Mouse (Mus musculus) liver, adult 2 months (tissue): Measurements from ENCODE around the gene Kcnmb3. TPM values are rescaled to one million over a fixed set of nuclear protein-coding genes. Genes with fewer than 3 reads are reported as not detected.

Source experiments
- DNase-seq: peaks from one replicate; pipeline ENCODE4 v3.0.0-alpha.2; 2011; ENCODE audit warnings: low read depth, low spot score; ENCODE audit errors: extremely low read depth
- H3K27ac ChIP-seq: fragments of 200-500 bp; replicated peaks from 2 replicates; pipeline ENCODE4 v1.5.1; 2012; ENCODE audit warnings: low read depth, mild to moderate bottlenecking, control low read depth, inconsistent platforms, low read length; ENCODE audit not compliant: insufficient read depth
- H3K27me3 ChIP-seq: fragments of 200-500 bp; 2 replicates; pipeline ENCODE4 v1.6.1; 2012; ENCODE audit warnings: mild to moderate bottlenecking, moderate library complexity, low read length, inconsistent platforms; ENCODE audit not compliant: control insufficient read depth, insufficient read depth
- H3K36me3 ChIP-seq: fragments of 200-500 bp; 2 replicates; pipeline ENCODE4 v1.6.1; 2012; ENCODE audit warnings: low read length, inconsistent platforms; ENCODE audit not compliant: control insufficient read depth, insufficient read depth
- H3K4me1 ChIP-seq: fragments of 200-500 bp; 2 replicates; pipeline ENCODE4 v1.6.1; 2011; ENCODE audit warnings: low read length; ENCODE audit not compliant: control insufficient read depth, insufficient read depth
- H3K4me3 ChIP-seq: fragments of 200-500 bp; 2 replicates; pipeline ENCODE4 v1.5.1; 2011; ENCODE audit warnings: low read depth, mild to moderate bottlenecking, control low read depth, low read length, moderate library complexity; ENCODE audit not compliant: insufficient read depth
- H3K79me2 ChIP-seq: fragments of 200-500 bp; 2 replicates; pipeline ENCODE4 v1.6.1; 2012; ENCODE audit warnings: inconsistent platforms, mild to moderate bottlenecking, low read length, moderate library complexity; ENCODE audit not compliant: control insufficient read depth, insufficient read depth
- H3K9ac ChIP-seq: fragments of 200-500 bp; 2 replicates; pipeline ENCODE4 v1.6.1; 2012; ENCODE audit warnings: low read depth, mild to moderate bottlenecking, control low read depth, inconsistent platforms, low read length
- CTCF ChIP-seq: fragments of 200-500 bp; IDR thresholded peaks from 2 replicates; pipeline ENCODE4 v1.5.1; 2011; ENCODE audit warnings: low read depth, low read length, control low read depth
- POLR2A ChIP-seq: fragments of 200-500 bp; IDR thresholded peaks from 2 replicates; pipeline ENCODE4 v1.6.1; 2011; ENCODE audit warnings: low read length, control low read depth; ENCODE audit not compliant: insufficient read depth; ENCODE audit errors: extremely low read depth
- WGBS: fragments of 180-500 bp; shearing (Covaris S2); methylation state at CpG from one replicate; pipeline ENCODE4 v1.1.7; 2018; 5-methylcytosine and 5-hydroxymethylcytosine counted together
- polyA plus RNA-seq: library from polyadenylated mRNA; depleted of rRNA; stranded (reverse); fragments of >200 nt; gene quantifications from 2 replicates; pipeline ENCODE4 v1.2.3, GENCODE M21; 2012; rRNA removed
- total RNA-seq: library from RNA; depleted of rRNA; stranded (reverse); fragments of >200 nt; gene quantifications from 2 replicates; pipeline ENCODE4 v1.2.3, GENCODE M21; 2014; rRNA removed

Kcnmb3 gene
- not detected in 2 replicates for total RNA-seq
- polyA plus RNA-seq = not detected in 2 replicates

GRCm38 (mm10) chr3:32492097-32493090, at the start of gene Kcnmb3:
Gene Kcnmb3, minus strand, starts transcription at chr3:32492231.
- Histone ChIP-seq H3K4me3 (no peak within 1 kb of the TSS), H3K9ac (no peak within 1 kb of the TSS), H3K4me1 (peaks cover 16% of the 10 kb centered on the region), H3K36me3 (no peaks in the 10 kb centered on the region), H3K27me3 (no peaks in the 10 kb centered on the region), H3K79me2 (no peaks in the 10 kb centered on the region), H3K27ac (peak within 1 kb of the TSS; percentile 31; the same call in 1 of the 2 replicates)
- peak; percentile 90 for DNase-seq
- 41% methylated on average over 11 of the region's 11 CpGs for WGBS
- TF ChIP-seq POLR2A (no peak), CTCF (no peak)

GRCm38 (mm10) chr3:32538091-32538490, 46.1 kb upstream of the Kcnmb3 start:
- Histone ChIP-seq H3K27me3 (no peaks in the 10 kb centered on the region), H3K9ac (no peak overlapping the region), H3K4me3 (no peak overlapping the region), H3K4me1 (peaks cover 4% of the 10 kb centered on the region; the same call in 1 of the 2 replicates), H3K27ac (no peak overlapping the region), H3K79me2 (peaks cover 3% of the 10 kb centered on the region; the same call in 1 of the 2 replicates), H3K36me3 (peaks cover 52% of the 10 kb centered on the region)
- no peak for DNase-seq
- TF ChIP-seq POLR2A (no peak), CTCF (no peak)
- 86% methylated on average over 5 of the region's 5 CpGs for WGBS

DNA sequence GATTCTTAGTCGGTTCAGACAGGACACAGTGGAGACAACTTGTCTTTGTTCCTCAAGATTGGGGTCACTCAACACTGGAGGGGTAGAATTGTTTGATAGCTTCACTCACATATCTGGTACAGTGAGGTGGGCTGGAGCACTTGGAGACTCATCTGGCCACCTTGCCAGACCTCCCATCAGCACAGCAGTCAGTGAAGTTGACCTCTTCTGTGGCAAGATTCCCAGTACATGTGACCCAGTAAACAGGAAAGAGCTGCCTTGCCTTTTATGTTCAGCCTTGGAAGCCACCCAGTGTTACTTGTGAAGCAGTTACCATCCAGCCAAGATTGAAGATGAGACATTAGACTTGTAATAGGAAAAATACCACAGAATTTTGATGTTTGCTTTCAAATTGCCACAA, 45.5 kb upstream of the Kcnmb3 start:
- H3K79me2 ChIP-seq = peaks cover 3% of the 10 kb centered on the region; the same call in 1 of the 2 replicates
- TF ChIP-seq POLR2A = no peak
- TF ChIP-seq CTCF = no peak
- no peak overlapping the region for H3K27ac ChIP-seq
- peaks cover 4% of the 10 kb centered on the region; the same call in 1 of the 2 replicates for H3K4me1 ChIP-seq
- no peak overlapping the region for H3K4me3 ChIP-seq
- 64% methylated on average over 1 of the region's 1 CpGs for WGBS
- H3K27me3 ChIP-seq = no peaks in the 10 kb centered on the region
- H3K36me3 ChIP-seq = peaks cover 51% of the 10 kb centered on the region
- no peak overlapping the region for H3K9ac ChIP-seq
- peak; percentile 85 for DNase-seq

DNA sequence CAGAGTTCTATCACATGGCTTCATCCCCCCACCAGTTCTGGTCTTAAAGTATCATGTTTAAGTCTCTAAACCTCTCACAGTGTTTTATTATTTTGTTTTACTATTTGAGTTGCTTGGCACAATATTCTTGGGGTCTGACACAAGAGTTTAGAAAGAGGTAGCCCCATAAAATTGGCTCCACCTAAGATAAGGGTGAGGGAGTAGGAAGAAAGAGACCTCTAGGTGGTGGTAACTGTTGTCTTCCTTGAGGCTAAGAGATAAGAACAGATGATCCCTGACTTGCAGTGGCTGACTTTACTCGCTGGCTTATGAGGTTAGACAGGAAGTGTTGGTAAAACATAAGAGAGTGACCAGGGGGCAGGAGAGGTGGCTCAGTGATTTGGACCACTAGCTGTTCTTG, 43.7 kb upstream of the Kcnmb3 start:
- no peak for DNase-seq
- Histone ChIP-seq H3K27me3 (no peaks in the 10 kb centered on the region), H3K9ac (no peak overlapping the region), H3K36me3 (peaks cover 46% of the 10 kb centered on the region), H3K27ac (no peak overlapping the region), H3K4me1 (peaks cover 4% of the 10 kb centered on the region; the same call in 1 of the 2 replicates), H3K79me2 (peaks cover 12% of the 10 kb centered on the region; the same call in 1 of the 2 replicates), H3K4me3 (no peak overlapping the region)
- 79% methylated on average over 1 of the region's 1 CpGs for WGBS
- TF ChIP-seq CTCF (no peak), POLR2A (no peak)

DNA sequence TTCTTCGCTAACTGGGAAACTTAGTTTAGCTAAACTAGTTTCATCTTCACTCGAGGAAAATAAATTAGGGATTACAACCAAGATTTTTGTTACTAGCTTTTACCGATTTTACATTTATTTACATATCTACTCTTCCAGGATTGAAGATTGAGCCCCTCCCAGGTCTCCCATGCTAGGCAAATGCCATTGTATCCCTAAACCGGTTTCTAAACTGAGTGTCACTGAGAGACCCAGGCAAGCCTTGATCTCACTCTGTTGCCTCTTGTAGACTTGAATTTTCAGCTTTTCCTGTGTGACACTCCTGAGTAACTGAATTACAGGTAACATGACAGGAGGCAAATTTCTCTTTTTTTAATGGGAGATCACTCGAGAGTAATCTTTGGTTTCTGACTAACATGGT, 38.0 kb upstream of the Kcnmb3 start:
- TF ChIP-seq POLR2A = no peak
- WGBS = 7% methylated on average over 5 of the region's 5 CpGs
- Histone ChIP-seq H3K9ac (peak overlapping the region; percentile 92; the same call in 1 of the 2 replicates), H3K79me2 (peaks cover 12% of the 10 kb centered on the region; the same call in 1 of the 2 replicates), H3K4me3 (peak overlapping the region; percentile 85), H3K4me1 (peaks cover 4% of the 10 kb centered on the region), H3K36me3 (peaks cover 20% of the 10 kb centered on the region), H3K27ac (no peak overlapping the region), H3K27me3 (no peaks in the 10 kb centered on the region)
- DNase-seq = no peak
